Mouse (Mus musculus): Measurements from ENCODE around the gene 0610010K14Rik. TPM values are rescaled to one million over a fixed set of nuclear protein-coding genes. Genes with fewer than 3 reads are reported as not detected.

The 0610010K14Rik gene
- polyA plus RNA-seq (2015; fragmentation: Nextera tagmentation; extraction: Ambion mirVana) = 193 and 201 TPM in 2 replicates

DNA sequence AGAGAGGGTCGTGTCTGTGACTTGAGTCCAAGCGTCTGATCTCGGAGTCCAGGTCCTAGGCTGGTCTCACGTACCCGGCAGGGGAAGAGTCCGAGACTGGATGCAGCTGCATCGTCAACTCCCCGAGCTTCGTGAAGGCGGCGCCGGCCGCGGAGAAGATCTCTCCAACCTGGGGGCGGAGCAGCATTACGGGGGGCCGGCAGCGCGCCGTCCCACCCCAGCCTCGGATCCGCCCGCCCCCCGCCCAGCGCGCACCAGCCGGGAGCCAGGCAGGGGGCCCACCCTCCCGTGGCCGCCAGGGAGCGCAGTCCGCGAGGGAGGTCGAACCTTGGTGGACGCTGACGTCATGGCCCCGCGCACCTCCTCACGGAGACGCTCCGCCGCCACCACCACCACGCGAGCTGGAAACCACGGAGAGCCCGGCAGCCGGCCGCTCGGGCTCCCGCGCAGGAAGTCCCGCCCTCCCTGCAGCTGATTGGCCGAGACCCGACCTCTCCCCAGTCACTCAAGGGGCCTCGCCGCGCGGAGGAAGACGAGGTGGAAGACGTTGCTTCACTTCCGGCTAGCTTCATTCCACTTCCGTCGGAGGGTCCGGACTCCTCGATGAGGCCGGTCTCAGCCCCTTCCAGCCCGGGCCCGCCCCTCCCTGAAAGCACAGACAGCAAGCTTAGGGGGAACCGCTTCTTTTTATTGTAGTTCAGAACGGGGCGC lies at the start of gene 0610010K14Rik:
TSS of gene 0610010K14Rik (minus strand) at position 458 of the 711 bp plus-strand sequence.
- peak within 1 kb of the TSS; percentile 86 for H3K9ac ChIP-seq (replicated peaks)
- peaks cover 46% of the 10 kb centered on the region for H3K4me1 ChIP-seq (replicated peaks)
- H3K4me2 ChIP-seq (replicated peaks) = peak within 1 kb of the TSS; percentile 99
- ATAC-seq = peak; percentile 95
- H3K27ac ChIP-seq = peak within 1 kb of the TSS; percentile 94
- under 1% methylated on average over 70 of the region's 70 CpGs for WGBS
- H3K9me3 ChIP-seq = no peaks in the 10 kb centered on the region
- H3K27me3 ChIP-seq = no peaks in the 10 kb centered on the region
- peak within 1 kb of the TSS; percentile 96 for H3K4me3 ChIP-seq (replicated peaks)
- peaks cover 18% of the 10 kb centered on the region for H3K36me3 ChIP-seq

DNA sequence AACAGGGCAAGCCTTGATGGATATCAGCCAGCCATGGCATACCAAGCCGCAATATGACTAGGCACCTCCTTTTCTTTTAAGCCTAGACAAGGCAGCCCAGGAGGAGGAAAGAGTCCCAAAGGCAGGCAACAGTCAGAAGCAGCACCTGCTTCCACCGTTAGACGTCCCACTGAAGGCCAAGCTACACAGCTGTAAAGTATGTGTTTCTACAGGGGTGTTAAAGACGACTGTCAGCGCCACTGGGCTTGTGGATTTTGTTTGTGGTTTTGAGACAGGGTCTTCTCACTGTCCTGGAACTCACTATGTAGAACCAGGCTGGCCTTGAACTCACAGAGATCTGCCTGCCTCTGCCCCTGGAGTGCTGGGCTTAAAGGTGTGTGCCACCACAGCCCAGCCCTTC lies 48.0 kb upstream of the 0610010K14Rik start:
- 79% methylated on average over 5 of the region's 5 CpGs for WGBS

DNA sequence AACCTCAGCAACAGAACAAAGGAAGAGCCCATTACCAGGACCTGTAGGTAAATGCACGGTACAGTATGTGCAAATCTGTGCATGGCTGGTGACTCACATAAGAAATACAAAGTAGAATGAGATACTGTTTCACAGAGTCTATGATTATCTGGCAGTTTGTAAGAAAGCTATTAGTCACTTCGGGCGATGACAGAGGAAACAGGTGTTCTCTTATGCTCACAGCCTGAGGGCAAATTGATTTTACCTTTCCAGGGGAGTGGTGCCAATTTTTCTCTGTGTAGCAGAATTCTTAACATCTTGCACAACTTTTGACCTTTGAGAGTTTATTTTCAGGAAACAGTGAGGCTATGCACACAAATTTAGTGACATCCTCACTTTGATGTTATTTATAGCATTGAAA lies 47.0 kb upstream of the 0610010K14Rik start:
- H3K27ac ChIP-seq = no peak overlapping the region
- no peaks in the 10 kb centered on the region for H3K36me3 ChIP-seq
- no peak overlapping the region for H3K9ac ChIP-seq (replicated peaks)
- H3K4me2 ChIP-seq (replicated peaks) = no peak overlapping the region
- ATAC-seq = no peak
- 91% methylated on average over 3 of the region's 3 CpGs for WGBS
- no peak overlapping the region for H3K4me3 ChIP-seq (replicated peaks)
- no peaks in the 10 kb centered on the region for H3K4me1 ChIP-seq (replicated peaks)
- H3K27me3 ChIP-seq = no peaks in the 10 kb centered on the region
- H3K9me3 ChIP-seq = no peaks in the 10 kb centered on the region

More for the DNA sequence above, 48.0 kb upstream of the 0610010K14Rik start:
- Histone ChIP-seq H3K4me1 (replicated peaks) (no peaks in the 10 kb centered on the region), H3K4me3 (replicated peaks) (no peak overlapping the region), H3K9ac (replicated peaks) (no peak overlapping the region), H3K4me2 (replicated peaks) (no peak overlapping the region), H3K9me3 (no peaks in the 10 kb centered on the region), H3K36me3 (no peaks in the 10 kb centered on the region), H3K27me3 (no peaks in the 10 kb centered on the region), H3K27ac (no peak overlapping the region)
- no peak for ATAC-seq

DNA sequence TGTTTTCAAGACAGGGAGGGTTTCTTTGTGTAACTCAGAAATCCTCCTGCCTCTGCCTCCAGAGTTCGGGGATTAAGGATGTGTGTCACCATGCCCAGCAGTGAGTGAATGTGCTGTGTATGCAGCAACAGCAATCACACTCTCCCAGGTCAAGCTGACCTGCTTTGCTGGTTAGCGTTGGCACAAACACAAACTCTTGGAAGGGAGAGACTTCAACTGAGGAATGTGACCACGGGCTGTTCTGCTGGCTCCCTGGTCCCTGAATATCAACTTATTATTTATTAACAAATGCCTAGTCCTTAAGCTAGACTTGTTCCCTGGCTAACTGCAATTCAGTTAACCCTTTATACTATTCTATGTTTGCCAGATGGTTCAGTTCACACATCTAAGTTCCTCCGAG lies 46.0 kb upstream of the 0610010K14Rik start:
- no peaks in the 10 kb centered on the region for H3K36me3 ChIP-seq
- H3K4me2 ChIP-seq (replicated peaks) = no peak overlapping the region
- H3K27ac ChIP-seq = no peak overlapping the region
- no peak for ATAC-seq
- WGBS = 89% methylated on average over 4 of the region's 4 CpGs
- H3K9me3 ChIP-seq = no peaks in the 10 kb centered on the region
- no peaks in the 10 kb centered on the region for H3K4me1 ChIP-seq (replicated peaks)
- no peaks in the 10 kb centered on the region for H3K27me3 ChIP-seq
- no peak overlapping the region for H3K9ac ChIP-seq (replicated peaks)
- no peak overlapping the region for H3K4me3 ChIP-seq (replicated peaks)

DNA sequence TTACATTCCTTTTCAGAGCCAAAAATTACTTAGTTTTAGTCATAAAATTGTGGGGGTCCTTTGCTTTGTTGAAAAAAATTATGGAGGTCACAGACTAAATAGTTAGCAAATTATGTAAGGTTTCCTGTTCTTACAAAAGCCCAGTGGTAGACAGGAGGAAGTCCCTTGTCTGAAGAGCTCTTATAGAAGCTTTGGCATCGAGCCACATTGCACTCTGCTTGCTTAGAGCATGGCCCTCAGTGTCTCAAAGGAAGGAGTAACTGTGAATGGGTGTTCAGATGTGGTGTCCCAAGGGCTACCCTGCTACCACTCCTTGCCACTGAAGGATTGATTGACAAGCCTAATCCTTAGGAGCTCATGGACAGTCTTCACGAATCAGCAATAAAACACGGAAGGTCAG lies 42.7 kb upstream of the 0610010K14Rik start:
- H3K36me3 ChIP-seq = no peaks in the 10 kb centered on the region
- H3K9me3 ChIP-seq = no peaks in the 10 kb centered on the region
- no peak for ATAC-seq
- WGBS = 65% methylated on average over 3 of the region's 3 CpGs
- no peak overlapping the region for H3K4me3 ChIP-seq (replicated peaks)
- no peak overlapping the region for H3K9ac ChIP-seq (replicated peaks)
- H3K4me1 ChIP-seq (replicated peaks) = no peaks in the 10 kb centered on the region
- H3K4me2 ChIP-seq (replicated peaks) = no peak overlapping the region
- H3K27ac ChIP-seq = no peak overlapping the region
- H3K27me3 ChIP-seq = no peaks in the 10 kb centered on the region

DNA sequence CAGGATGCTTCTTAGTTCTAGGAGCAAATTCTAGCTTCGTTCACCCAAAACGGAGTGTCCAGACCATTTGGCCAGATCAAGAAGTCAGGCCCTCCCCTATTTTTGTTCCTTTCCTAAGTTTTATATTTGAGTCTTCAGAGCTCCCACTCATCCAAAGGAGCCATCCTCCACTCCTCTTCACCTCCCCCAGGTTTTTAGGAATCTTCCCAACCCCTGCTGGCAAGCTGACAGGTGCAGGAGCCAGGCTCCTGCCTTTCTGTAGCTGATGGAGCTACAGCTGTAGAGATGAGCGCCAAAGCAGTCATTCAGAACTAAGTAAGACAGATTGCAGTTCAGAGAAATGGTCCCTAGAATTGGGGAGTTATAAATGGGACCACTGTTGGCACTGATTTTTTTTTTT lies 41.2 kb upstream of the 0610010K14Rik start:
- H3K9me3 ChIP-seq = no peaks in the 10 kb centered on the region
- no peak overlapping the region for H3K4me2 ChIP-seq (replicated peaks)
- H3K27me3 ChIP-seq = no peaks in the 10 kb centered on the region
- WGBS = 84% methylated on average over 3 of the region's 3 CpGs
- H3K36me3 ChIP-seq = no peaks in the 10 kb centered on the region
- no peak overlapping the region for H3K9ac ChIP-seq (replicated peaks)
- no peaks in the 10 kb centered on the region for H3K4me1 ChIP-seq (replicated peaks)
- H3K27ac ChIP-seq = no peak overlapping the region
- no peak for ATAC-seq
- H3K4me3 ChIP-seq (replicated peaks) = no peak overlapping the region

DNA sequence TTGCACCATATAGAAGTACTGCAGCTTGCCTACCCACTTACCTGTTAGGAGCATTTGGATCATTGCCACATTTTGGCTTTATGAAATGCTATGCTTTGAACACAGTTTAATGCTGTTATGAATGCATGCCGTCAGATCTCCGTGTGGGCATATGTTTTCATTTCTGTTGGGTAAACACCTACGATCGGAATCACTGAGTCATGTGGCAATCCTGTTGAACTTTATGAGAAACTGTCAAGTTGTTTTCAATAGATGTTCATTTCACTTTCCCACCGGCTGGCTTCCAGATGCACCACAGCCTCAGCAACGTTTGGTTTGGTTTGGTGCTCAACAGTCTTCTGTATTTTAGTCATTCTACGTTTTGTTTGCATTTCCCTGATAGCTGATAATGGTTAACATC lies 33.9 kb upstream of the 0610010K14Rik start:
- H3K4me1 ChIP-seq (replicated peaks) = no peaks in the 10 kb centered on the region
- WGBS = 87% methylated on average over 7 of the region's 7 CpGs
- no peak for ATAC-seq
- no peaks in the 10 kb centered on the region for H3K36me3 ChIP-seq
- no peak overlapping the region for H3K4me2 ChIP-seq (replicated peaks)
- H3K27me3 ChIP-seq = no peaks in the 10 kb centered on the region
- H3K4me3 ChIP-seq (replicated peaks) = no peak overlapping the region
- no peak overlapping the region for H3K27ac ChIP-seq
- H3K9me3 ChIP-seq = no peaks in the 10 kb centered on the region
- no peak overlapping the region for H3K9ac ChIP-seq (replicated peaks)

DNA sequence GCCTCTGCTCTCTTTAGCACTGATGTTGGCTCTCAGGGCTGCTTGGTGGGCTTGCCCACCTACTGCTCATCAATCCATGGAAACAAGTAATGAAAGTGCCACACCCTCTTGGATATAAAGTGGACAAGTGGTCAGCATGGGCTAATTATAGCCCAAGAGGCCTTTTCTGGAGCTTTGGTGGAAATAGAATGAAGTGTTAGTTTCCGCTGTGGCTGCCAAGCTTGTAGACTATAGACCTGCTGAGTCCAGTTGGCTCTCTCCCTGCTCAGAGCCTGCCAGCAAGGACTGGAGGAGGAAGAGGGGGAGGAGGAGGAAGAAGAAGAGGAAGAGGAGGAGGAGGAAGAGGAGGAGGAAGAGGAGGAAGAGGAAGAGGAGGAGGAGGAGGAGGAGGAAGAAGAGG lies 28.7 kb upstream of the 0610010K14Rik start:
- ATAC-seq = no peak
- H3K4me3 ChIP-seq (replicated peaks) = no peak overlapping the region
- H3K9me3 ChIP-seq = no peaks in the 10 kb centered on the region
- H3K27me3 ChIP-seq = no peaks in the 10 kb centered on the region
- 94% methylated on average over 1 of the region's 1 CpGs for WGBS
- H3K4me1 ChIP-seq (replicated peaks) = no peaks in the 10 kb centered on the region
- no peak overlapping the region for H3K27ac ChIP-seq
- H3K4me2 ChIP-seq (replicated peaks) = no peak overlapping the region
- H3K9ac ChIP-seq (replicated peaks) = no peak overlapping the region
- H3K36me3 ChIP-seq = no peaks in the 10 kb centered on the region

DNA sequence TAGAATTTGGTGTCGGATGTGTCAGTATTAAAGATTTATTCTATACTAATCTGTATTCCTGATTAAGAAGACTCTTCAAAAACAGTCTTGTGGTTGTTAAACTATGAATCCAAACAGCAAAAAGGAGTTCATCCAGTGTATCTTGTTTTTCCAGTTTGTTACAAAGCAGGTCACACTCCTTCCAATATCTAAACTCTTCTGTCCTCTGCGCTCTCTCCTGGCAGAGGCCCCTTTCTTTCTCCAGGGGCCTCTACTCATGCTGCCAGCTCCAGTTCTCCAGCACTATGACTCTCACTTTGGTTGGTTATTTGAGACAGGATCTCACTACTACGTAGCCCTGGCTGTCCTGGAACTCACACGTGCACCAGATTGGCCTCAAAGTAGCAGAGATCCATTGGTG lies 28.1 kb upstream of the 0610010K14Rik start:
- Histone ChIP-seq H3K27me3 (no peaks in the 10 kb centered on the region), H3K36me3 (no peaks in the 10 kb centered on the region), H3K4me3 (replicated peaks) (no peak overlapping the region), H3K4me1 (replicated peaks) (no peaks in the 10 kb centered on the region), H3K4me2 (replicated peaks) (no peak overlapping the region), H3K9ac (replicated peaks) (no peak overlapping the region), H3K9me3 (no peaks in the 10 kb centered on the region), H3K27ac (no peak overlapping the region)
- ATAC-seq = no peak
- 80% methylated on average over 4 of the region's 4 CpGs for WGBS

DNA sequence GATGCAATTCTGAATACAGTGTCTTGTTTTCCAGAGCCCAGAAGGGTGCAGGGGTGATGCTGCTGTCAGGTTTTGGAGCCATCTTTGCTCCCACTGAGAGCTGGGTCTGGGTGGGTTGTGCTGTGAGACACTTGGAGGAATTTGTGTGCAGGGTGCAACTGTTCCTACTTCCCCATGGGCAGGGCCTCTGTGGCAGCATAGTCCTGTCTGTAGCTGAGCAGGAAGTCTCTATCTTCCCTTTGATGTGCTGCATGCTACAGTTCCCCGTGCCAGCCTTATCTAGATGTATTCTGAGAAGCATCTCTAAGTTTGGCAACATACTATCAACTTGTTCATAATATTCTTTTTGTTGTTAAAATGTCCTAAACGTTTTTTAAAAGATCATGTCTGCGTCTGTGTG lies 27.5 kb upstream of the 0610010K14Rik start:
- no peaks in the 10 kb centered on the region for H3K36me3 ChIP-seq
- no peaks in the 10 kb centered on the region; the same call in 1 of the 2 replicates for H3K9me3 ChIP-seq
- H3K4me3 ChIP-seq (replicated peaks) = no peak overlapping the region
- no peaks in the 10 kb centered on the region for H3K4me1 ChIP-seq (replicated peaks)
- H3K9ac ChIP-seq (replicated peaks) = no peak overlapping the region
- no peak overlapping the region for H3K4me2 ChIP-seq (replicated peaks)
- WGBS = 62% methylated on average over 3 of the region's 3 CpGs
- H3K27ac ChIP-seq = no peak overlapping the region
- ATAC-seq = no peak
- H3K27me3 ChIP-seq = no peaks in the 10 kb centered on the region

DNA sequence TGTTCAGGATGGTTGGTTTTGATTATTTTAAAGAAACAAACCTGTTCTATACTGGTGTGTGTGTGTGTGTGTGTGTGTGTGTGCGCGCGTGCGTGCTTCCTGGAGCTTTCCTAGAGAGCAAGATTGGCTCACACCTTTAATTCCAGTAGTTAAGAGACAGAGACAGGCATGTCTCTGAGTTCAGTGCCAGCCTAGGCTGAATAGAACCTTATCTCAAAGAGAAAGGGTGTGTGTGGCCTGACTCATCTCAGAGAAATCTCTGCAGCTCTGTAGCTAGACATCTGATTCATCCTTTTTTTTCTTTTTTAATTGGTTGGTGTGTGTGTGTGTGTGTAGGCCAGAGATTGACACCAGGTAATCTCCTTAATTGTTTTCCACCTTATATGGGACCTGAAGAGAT lies 21.3 kb upstream of the 0610010K14Rik start:
- 88% methylated on average over 4 of the region's 4 CpGs for WGBS
- ATAC-seq = no peak
- no peaks in the 10 kb centered on the region; the same call in 1 of the 2 replicates for H3K9me3 ChIP-seq
- H3K4me3 ChIP-seq (replicated peaks) = no peak overlapping the region
- no peak overlapping the region for H3K4me2 ChIP-seq (replicated peaks)
- H3K4me1 ChIP-seq (replicated peaks) = peaks cover 11% of the 10 kb centered on the region
- H3K27ac ChIP-seq = no peak overlapping the region
- H3K9ac ChIP-seq (replicated peaks) = no peak overlapping the region
- H3K27me3 ChIP-seq = peaks cover 25% of the 10 kb centered on the region
- H3K36me3 ChIP-seq = no peaks in the 10 kb centered on the region

DNA sequence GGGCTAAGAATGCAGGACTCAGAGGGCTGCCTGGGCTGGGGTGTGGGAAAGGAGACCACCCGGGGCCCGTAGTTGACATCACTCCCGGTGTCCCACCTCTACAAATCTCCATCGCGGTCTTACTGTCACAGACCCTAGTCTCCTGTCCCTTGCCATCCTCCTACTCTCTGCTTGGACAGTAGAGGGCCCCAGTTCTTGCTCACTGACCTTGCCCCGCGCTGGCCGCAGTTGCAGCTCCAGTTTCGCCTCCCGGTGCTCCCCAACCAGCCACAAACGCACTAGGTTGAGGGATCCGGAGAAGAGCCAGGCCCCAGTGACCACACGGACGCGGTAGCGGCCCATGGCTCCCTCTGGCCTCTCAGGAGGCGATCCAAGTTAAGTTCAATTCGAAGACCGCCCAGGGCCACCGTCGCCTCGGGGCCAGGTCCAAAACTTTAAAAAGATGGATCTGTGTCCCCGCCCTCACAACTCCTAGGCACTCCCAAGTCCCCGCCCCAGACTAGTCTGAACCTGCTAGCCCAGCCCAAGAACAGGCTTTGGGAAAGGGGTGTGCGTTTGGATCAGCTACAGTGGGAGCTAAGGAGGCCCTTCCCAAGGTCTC lies 17.3 kb upstream of the 0610010K14Rik start, which contains the start of gene Alox12:
TSS of gene Alox12 (minus strand) at position 423 of the 601 bp plus-strand sequence.
- no peaks in the 10 kb centered on the region for H3K9me3 ChIP-seq
- peaks cover 57% of the 10 kb centered on the region for H3K27me3 ChIP-seq

More for the DNA sequence above, 17.3 kb upstream of the 0610010K14Rik start, which contains the start of gene Alox12:
- H3K4me1 ChIP-seq (replicated peaks) = peaks cover 11% of the 10 kb centered on the region
- H3K4me3 ChIP-seq (replicated peaks) = peak within 1 kb of the TSS; percentile 23
- no peak within 1 kb of the TSS for H3K27ac ChIP-seq
- no peaks in the 10 kb centered on the region for H3K36me3 ChIP-seq
- peak within 1 kb of the TSS; percentile 37 for H3K4me2 ChIP-seq (replicated peaks)
- H3K9ac ChIP-seq (replicated peaks) = no peak within 1 kb of the TSS
- no peak for ATAC-seq
- 2% methylated on average over 25 of the region's 25 CpGs for WGBS
